In genomic region chr17:47707961-47708360, GRCm38 (mm10) we compare ENCODE assay signal across 26 mouse cellular contexts. TPM values are rescaled to one million over a fixed set of nuclear protein-coding genes. Genes with fewer than 3 reads are reported as not detected.
"Had no signal": no experiment of that assay in that cellular context is flagged by ENCODE, and none has a peak within 500 bp of the region (broad histone marks: within the 10 kb centered on the region; RNA-seq: fewer than 3 reads in every experiment).

No protein-coding gene starts in this region.

- H3K27me3 ChIP-seq: midbrain, embryonic 15.5 days had no signal

- H3K36me3 ChIP-seq: liver, embryonic 12.5 days; liver, embryonic 15.5 days had no signal

- H3K4me1 ChIP-seq: midbrain, embryonic 15.5 days; neural tube, embryonic 12.5 days had no signal

- H3K27ac ChIP-seq: kidney, postnatal 0 days; limb, embryonic 12.5 days; limb, embryonic 15.5 days; liver, embryonic 12.5 days; liver, embryonic 15.5 days; macrophage; midbrain, embryonic 12.5 days; midbrain, embryonic 15.5 days; neural tube, embryonic 12.5 days; neural tube, embryonic 15.5 days had no signal

- DNase-seq: left cerebral cortex, postnatal 4 days; lung, adult 2 months; lung, postnatal 14 days; right cerebral cortex, adult 18-20 months; right cerebral cortex, postnatal 14 days; right cerebral cortex, postnatal 4 days; thymus, adult 2 months; thymus, postnatal 14 days; thymus, postnatal 4 days had no signal

- H3K4me3 ChIP-seq: limb, embryonic 12.5 days; limb, embryonic 15.5 days; liver, embryonic 12.5 days; liver, embryonic 15.5 days; midbrain, embryonic 12.5 days; midbrain, embryonic 15.5 days; neural tube, embryonic 12.5 days; neural tube, embryonic 15.5 days had no signal

RNA-seq across cellular contexts. Expression of gene Prickle4, which starts 13.4 kb away (rescaled TPM):
- total RNA-seq: megakaryocyte, adult 5-6 weeks had no signal
- polyA plus RNA-seq: inflammation-experienced regulatory T-cells, adult 6 months; limb, embryonic 12.5 days; liver, embryonic 12.5 days; liver, embryonic 15.5 days had no signal

RNA-seq across cellular contexts. Expression of gene Gm21981, which starts 13.7 kb away (rescaled TPM):
- total RNA-seq: megakaryocyte, adult 5-6 weeks had no signal
- polyA plus RNA-seq: inflammation-experienced regulatory T-cells, adult 6 months; liver, embryonic 15.5 days; stomach, postnatal 0 days had no signal

RNA-seq across cellular contexts. Expression of gene Pgc, which starts 18.7 kb away (rescaled TPM):
- total RNA-seq: layer of hippocampus, adult 18-20 months; layer of hippocampus, postnatal 14 days; left cerebral cortex, adult 8-10 months; left cerebral cortex, postnatal 14 days; left cerebral cortex, postnatal 4 days; megakaryocyte, adult 5-6 weeks had no signal
- polyA plus RNA-seq: inflammation-experienced regulatory T-cells, adult 6 months; limb, embryonic 12.5 days; liver, embryonic 12.5 days; liver, embryonic 15.5 days; macrophage; midbrain, embryonic 12.5 days; midbrain, embryonic 15.5 days; neural tube, embryonic 12.5 days; neural tube, embryonic 15.5 days had no signal

RNA-seq across cellular contexts. Expression of gene Frs3, which starts 19.1 kb away (rescaled TPM):
- polyA plus RNA-seq: inflammation-experienced regulatory T-cells, adult 6 months had no signal
